Mouse (Mus musculus): ENCODE data around the gene Arhgdia. TPM values are rescaled to one million over a fixed set of nuclear protein-coding genes. Genes with fewer than 3 reads are reported as not detected.
A peak's percentile ranks its signal among the peaks of the same experiment; 100 is the strongest.

Gene Arhgdia
- polyA plus RNA-seq, 1 experiment from 2014 or later = 422 TPM

DNA sequence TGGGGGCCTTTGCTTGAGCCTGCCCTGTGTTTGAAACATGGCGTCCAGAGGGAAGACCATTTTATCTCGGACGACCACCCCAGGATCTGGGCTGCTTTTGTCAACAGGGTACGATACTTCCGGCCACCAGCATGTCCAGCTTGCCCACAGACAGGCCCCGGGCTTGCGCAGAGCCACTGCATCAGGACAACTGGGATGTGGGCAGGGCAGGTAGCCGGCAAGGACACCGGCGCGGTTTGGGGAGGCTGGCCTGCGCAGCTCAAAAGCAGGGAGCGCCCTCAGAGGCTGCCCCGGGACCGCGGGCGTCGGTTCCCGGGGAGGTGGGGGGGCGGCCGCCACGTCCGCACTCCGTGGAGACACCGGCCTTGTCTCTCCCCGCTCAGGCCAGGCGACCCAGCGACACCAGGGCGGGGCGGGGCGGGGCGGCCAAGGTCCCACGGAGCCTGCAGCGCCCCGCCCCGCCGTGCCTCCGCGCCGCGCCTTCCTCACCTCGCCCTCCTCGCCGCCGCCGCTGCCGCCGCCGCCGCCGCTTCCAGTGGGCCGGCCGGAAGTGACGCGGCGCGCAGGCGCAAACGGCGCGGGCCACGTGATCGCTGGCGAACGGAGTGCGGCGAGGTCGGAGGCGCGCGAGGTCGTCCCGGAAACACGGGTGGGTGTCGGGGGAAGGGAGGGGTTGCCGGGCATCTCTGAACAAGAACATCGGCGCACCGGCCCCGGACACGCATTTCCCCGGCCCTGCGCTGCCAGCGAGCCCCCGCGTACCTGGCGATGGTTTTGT lies 32.1 kb downstream of the Arhgdia start, which contains the start of gene Mcrip1:
Mcrip1 (minus strand) TSS at position 560 of the 778 bp plus-strand sequence.
- WGBS = 1% methylated on average over 81 of the region's 87 CpGs
- Histone ChIP-seq H3K36me3 (peaks cover 14% of the 10 kb centered on the region), H3K9me3 (replicated peaks) (no peaks in the 10 kb centered on the region), H3K4me3 (peak within 1 kb of the TSS; percentile 95), H3K9ac (peak within 1 kb of the TSS; percentile 98), H3K4me1 (replicated peaks) (peaks cover 26% of the 10 kb centered on the region), H3K27me3 (replicated peaks) (no peaks in the 10 kb centered on the region), H3K27ac (ENCODE audit: poor library complexity, severe bottlenecking) (peak within 1 kb of the TSS; percentile 97), H3K4me2 (peak within 1 kb of the TSS; percentile 91)
- ATAC-seq (ENCODE audit: insufficient number of reproducible peaks, low FRiP score) = peak; percentile 91

DNA sequence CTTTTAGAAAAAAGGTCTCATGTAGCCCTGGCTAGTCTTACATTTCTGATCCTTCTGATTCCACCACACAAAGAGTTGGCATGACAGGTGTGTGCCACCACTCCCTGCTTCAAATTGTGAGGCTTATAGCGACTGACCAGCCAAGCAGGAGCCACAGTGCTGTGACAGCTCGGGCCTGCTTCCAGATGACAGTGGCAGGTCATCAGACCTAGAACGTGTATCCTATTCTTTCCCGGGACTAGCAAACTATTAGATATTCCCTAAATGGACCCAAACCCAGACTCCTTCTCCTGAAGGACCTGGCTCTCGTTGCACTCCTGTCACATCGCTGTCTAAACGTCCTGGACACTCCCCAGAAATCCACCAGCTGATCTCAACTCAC lies 32.6 kb downstream of the Arhgdia start:
- peak overlapping the region; percentile 97 for H3K27ac ChIP-seq (ENCODE audit: poor library complexity, severe bottlenecking)
- no peaks in the 10 kb centered on the region for H3K27me3 ChIP-seq (replicated peaks)
- peaks cover 25% of the 10 kb centered on the region for H3K4me1 ChIP-seq (replicated peaks)
- peak overlapping the region; percentile 95 for H3K4me3 ChIP-seq
- H3K9me3 ChIP-seq (replicated peaks) = no peaks in the 10 kb centered on the region
- no peak for ATAC-seq (ENCODE audit: insufficient number of reproducible peaks, low FRiP score)
- H3K36me3 ChIP-seq = peaks cover 20% of the 10 kb centered on the region
- 17% methylated on average over 7 of the region's 7 CpGs for WGBS
- peak overlapping the region; percentile 91 for H3K4me2 ChIP-seq
- peak overlapping the region; percentile 98 for H3K9ac ChIP-seq

DNA sequence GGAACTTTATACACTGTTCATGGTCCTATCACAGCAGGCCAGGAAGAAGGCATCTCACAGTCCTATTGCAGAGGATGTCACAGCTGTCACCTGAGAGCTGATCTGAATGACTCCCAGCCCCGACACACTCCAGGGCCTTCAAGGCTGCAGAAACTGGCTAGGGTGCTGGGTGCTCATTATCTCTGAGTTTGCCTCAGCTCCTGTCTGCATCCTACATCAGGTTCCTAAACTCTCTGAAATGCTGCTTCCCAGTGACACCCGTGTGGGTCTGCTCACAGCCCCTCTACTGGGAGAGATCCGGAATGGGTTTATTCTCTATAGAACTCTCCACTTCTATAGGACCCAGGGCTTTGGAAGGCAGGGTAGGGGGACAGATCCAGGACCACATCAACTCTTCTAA lies 33.2 kb downstream of the Arhgdia start:
- H3K36me3 ChIP-seq = peaks cover 25% of the 10 kb centered on the region
- no peaks in the 10 kb centered on the region for H3K9me3 ChIP-seq (replicated peaks)
- peak overlapping the region; percentile 91 for H3K4me2 ChIP-seq
- WGBS = 70% methylated on average over 3 of the region's 3 CpGs
- H3K4me3 ChIP-seq = peak overlapping the region; percentile 95
- no peak overlapping the region for H3K27ac ChIP-seq (ENCODE audit: poor library complexity, severe bottlenecking)
- ATAC-seq (ENCODE audit: insufficient number of reproducible peaks, low FRiP score) = no peak
- H3K4me1 ChIP-seq (replicated peaks) = peaks cover 25% of the 10 kb centered on the region
- no peaks in the 10 kb centered on the region for H3K27me3 ChIP-seq (replicated peaks)
- H3K9ac ChIP-seq = peak overlapping the region; percentile 98

DNA sequence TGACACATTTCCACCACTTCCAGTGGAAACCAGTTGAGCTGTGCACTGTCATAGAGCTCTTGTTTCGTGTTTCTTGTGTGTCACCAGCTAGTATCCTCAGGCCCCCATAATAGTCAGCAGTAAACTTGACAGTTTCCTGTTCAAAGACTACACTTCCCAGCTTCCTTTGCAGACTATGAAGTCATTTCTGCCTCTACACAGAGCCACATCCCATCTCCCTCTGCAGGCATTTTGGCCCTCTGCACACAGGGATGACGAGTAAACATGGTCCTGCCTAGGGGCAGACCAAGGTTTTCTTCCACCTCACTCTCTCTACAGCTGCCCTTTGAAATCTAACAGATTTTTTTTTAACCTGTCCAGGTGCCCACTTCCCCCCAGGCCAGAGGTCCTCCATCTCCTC lies 34.0 kb downstream of the Arhgdia start:
- no peak overlapping the region for H3K4me3 ChIP-seq
- 63% methylated on average over 2 of the region's 2 CpGs for WGBS
- H3K4me1 ChIP-seq (replicated peaks) = peaks cover 28% of the 10 kb centered on the region
- H3K27me3 ChIP-seq (replicated peaks) = no peaks in the 10 kb centered on the region
- H3K9me3 ChIP-seq (replicated peaks) = no peaks in the 10 kb centered on the region
- H3K27ac ChIP-seq (ENCODE audit: poor library complexity, severe bottlenecking) = no peak overlapping the region
- H3K36me3 ChIP-seq = peaks cover 33% of the 10 kb centered on the region
- no peak overlapping the region for H3K9ac ChIP-seq
- H3K4me2 ChIP-seq = no peak overlapping the region
- ATAC-seq (ENCODE audit: insufficient number of reproducible peaks, low FRiP score) = no peak

DNA sequence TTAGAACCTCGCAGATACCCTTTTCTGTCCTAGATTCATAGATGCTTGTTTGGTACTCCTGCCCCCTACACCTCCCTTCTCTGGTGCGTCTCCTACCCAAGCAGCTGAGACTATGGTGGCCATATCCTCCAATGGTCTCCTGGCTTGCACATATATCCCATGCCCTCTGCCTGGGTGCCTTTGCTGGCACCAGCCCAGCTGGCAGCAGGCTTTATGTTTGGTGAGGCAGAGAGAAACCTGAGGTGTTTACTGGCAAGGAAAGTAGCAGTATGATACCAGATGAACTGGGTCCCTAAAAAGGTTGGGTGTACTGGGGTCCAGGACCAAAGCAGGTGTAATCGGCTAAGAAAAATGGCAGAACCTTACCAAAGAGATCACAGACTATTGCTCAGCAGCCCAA lies 35.5 kb downstream of the Arhgdia start:
- H3K36me3 ChIP-seq = peaks cover 40% of the 10 kb centered on the region
- H3K27ac ChIP-seq (ENCODE audit: poor library complexity, severe bottlenecking) = no peak overlapping the region
- H3K9ac ChIP-seq = no peak overlapping the region
- peaks cover 35% of the 10 kb centered on the region for H3K4me1 ChIP-seq (replicated peaks)
- WGBS = 95% methylated on average over 3 of the region's 3 CpGs
- ATAC-seq (ENCODE audit: insufficient number of reproducible peaks, low FRiP score) = no peak
- no peak overlapping the region for H3K4me2 ChIP-seq
- no peak overlapping the region for H3K4me3 ChIP-seq
- no peaks in the 10 kb centered on the region for H3K9me3 ChIP-seq (replicated peaks)
- H3K27me3 ChIP-seq (replicated peaks) = no peaks in the 10 kb centered on the region

DNA sequence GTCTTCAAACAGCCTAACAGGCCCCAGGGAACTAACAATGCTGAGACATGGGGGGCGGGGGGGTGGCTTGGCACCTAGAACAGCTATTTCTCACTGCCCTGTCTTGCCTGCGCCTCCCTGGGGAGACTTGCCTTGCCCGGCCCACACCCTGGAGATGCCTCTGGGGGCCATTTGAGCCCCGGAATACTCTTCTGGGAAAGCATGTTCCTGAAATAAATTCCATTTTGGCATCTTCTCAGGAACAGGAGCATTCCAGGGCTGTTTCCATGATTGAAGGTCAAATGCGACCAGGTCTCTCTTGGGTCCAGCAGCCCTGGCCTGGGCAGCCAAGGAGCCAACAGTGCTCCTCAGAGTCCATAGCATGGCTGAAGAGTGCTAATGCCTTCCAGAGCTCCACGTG lies 39.0 kb downstream of the Arhgdia start:
- H3K4me2 ChIP-seq = no peak overlapping the region
- H3K27ac ChIP-seq (ENCODE audit: poor library complexity, severe bottlenecking) = no peak overlapping the region
- no peak overlapping the region for H3K4me3 ChIP-seq
- peaks cover 2% of the 10 kb centered on the region for H3K27me3 ChIP-seq (replicated peaks)
- WGBS = 78% methylated on average over 6 of the region's 6 CpGs
- no peaks in the 10 kb centered on the region for H3K9me3 ChIP-seq (replicated peaks)
- H3K36me3 ChIP-seq = peaks cover 40% of the 10 kb centered on the region
- no peak overlapping the region for H3K9ac ChIP-seq
- ATAC-seq (ENCODE audit: insufficient number of reproducible peaks, low FRiP score) = no peak
- H3K4me1 ChIP-seq (replicated peaks) = peaks cover 31% of the 10 kb centered on the region

DNA sequence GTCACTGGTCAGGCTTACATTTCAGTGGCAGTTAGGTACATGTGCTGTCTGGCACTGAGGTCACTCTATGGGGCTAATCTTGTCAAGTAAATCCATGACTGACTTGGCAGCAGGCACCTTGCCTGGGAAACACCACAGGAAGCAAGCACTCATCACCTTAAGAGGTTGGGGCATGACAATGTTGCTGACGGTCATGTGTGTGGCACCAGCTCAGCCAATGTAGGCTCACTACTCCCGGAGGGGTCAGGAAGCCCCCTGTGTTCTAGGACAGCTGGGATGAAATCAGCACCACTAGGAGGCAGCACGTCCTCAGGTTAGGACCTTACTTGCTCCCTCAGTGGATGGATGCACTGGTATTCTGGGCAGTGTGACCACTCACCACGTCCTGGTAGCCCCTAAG lies 39.5 kb downstream of the Arhgdia start:
- Histone ChIP-seq H3K27me3 (replicated peaks) (peaks cover 7% of the 10 kb centered on the region), H3K4me2 (no peak overlapping the region), H3K4me3 (no peak overlapping the region), H3K4me1 (replicated peaks) (peaks cover 29% of the 10 kb centered on the region), H3K9ac (no peak overlapping the region), H3K27ac (ENCODE audit: poor library complexity, severe bottlenecking) (no peak overlapping the region), H3K9me3 (replicated peaks) (no peaks in the 10 kb centered on the region), H3K36me3 (peaks cover 40% of the 10 kb centered on the region)
- ATAC-seq (ENCODE audit: insufficient number of reproducible peaks, low FRiP score) = no peak
- WGBS = 25% methylated on average over 4 of the region's 4 CpGs

DNA sequence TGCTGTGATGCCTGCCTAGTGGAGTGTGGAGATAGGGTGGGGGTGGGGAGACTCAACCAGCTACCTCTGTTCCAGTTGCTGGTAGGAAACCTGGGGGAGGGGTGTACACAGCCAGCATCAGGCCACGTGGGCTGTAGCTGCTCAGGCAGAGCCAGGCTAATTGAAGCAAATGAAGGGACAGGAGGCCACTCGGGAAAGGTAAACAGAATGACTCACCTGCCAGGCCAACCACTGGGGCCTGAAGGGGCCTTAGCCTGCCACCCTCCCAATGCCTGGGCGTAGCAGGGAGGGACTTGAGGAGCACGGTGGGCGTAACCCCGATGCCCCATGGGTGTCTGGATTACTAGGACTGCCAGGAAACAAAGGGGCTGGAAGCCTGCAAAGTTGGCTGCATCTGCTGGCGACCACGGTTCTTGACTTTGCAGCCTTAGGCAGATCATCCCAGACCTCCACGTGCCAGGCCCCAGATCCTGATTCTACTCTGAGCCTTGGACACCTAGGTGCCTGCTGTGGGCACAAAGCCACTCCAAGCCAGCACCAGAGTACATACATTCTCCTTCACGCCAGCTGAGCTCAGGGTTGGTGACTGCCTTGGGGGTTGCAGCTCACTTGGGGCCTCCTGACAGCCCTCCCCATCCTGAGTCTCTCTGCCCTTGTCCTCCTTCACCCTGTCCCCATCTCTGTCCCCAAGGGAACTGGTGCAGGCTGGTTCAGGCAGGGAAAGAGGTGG lies 42.0 kb downstream of the Arhgdia start:
- peaks cover 27% of the 10 kb centered on the region for H3K36me3 ChIP-seq
- no peak for ATAC-seq (ENCODE audit: insufficient number of reproducible peaks, low FRiP score)
- WGBS = 34% methylated on average over 10 of the region's 10 CpGs
- no peak overlapping the region for H3K4me2 ChIP-seq
- peaks cover 35% of the 10 kb centered on the region for H3K4me1 ChIP-seq (replicated peaks)
- peaks cover 28% of the 10 kb centered on the region for H3K27me3 ChIP-seq (replicated peaks)
- H3K4me3 ChIP-seq = no peak overlapping the region
- no peak overlapping the region for H3K27ac ChIP-seq (ENCODE audit: poor library complexity, severe bottlenecking)
- no peaks in the 10 kb centered on the region for H3K9me3 ChIP-seq (replicated peaks)
- peak overlapping the region; percentile 29; the same call in 1 of the 2 replicates for H3K9ac ChIP-seq

DNA sequence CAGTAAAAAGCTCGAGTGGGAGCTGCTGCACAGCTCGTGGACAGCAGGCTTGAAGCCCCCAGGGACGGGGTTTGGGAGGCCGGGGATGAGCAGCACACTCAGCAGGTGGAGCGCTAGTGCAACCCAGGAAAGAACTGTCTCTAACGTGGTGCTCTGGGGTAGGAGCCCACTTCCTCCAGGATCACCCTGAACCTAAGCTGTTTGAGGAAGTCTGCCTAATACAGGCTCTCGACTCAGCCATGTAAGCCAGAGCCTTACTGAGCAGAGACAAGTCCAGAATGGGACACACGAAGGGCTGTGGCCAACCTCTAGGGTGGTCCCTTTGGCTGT lies 42.5 kb downstream of the Arhgdia start:
- H3K4me1 ChIP-seq (replicated peaks) = peaks cover 35% of the 10 kb centered on the region
- no peak overlapping the region for H3K4me2 ChIP-seq
- no peak overlapping the region for H3K9ac ChIP-seq
- H3K9me3 ChIP-seq (replicated peaks) = no peaks in the 10 kb centered on the region
- H3K27ac ChIP-seq (ENCODE audit: poor library complexity, severe bottlenecking) = no peak overlapping the region
- H3K27me3 ChIP-seq (replicated peaks) = peaks cover 34% of the 10 kb centered on the region
- peaks cover 22% of the 10 kb centered on the region for H3K36me3 ChIP-seq
- 48% methylated on average over 8 of the region's 8 CpGs for WGBS
- H3K4me3 ChIP-seq = no peak overlapping the region
- no peak for ATAC-seq (ENCODE audit: insufficient number of reproducible peaks, low FRiP score)

DNA sequence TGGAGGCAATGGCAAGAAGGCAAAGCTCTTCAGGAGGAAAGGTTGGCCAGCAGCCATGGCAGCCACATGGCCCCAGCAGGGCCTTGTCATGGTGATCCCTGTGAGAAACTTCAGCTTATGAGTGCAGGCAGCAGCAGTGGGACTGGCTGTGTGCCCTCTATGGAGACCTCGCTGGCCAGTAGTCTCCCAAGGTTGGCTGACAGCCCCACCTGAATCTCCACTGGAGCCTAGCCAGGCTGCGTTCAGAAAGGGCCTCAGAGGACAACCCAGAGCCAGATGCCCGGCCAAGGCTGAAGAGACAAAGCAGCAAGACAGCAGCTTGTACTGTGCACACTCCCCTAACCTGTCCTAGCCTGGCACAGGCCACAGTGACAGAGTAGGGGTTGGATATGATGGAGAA lies 42.9 kb downstream of the Arhgdia start:
- WGBS = 71% methylated on average over 3 of the region's 3 CpGs
- Histone ChIP-seq H3K4me3 (no peak overlapping the region), H3K4me2 (no peak overlapping the region), H3K36me3 (peaks cover 18% of the 10 kb centered on the region), H3K27ac (ENCODE audit: poor library complexity, severe bottlenecking) (no peak overlapping the region), H3K9me3 (replicated peaks) (no peaks in the 10 kb centered on the region), H3K4me1 (replicated peaks) (peaks cover 35% of the 10 kb centered on the region), H3K9ac (no peak overlapping the region), H3K27me3 (replicated peaks) (peaks cover 38% of the 10 kb centered on the region)
- ATAC-seq (ENCODE audit: insufficient number of reproducible peaks, low FRiP score) = no peak

DNA sequence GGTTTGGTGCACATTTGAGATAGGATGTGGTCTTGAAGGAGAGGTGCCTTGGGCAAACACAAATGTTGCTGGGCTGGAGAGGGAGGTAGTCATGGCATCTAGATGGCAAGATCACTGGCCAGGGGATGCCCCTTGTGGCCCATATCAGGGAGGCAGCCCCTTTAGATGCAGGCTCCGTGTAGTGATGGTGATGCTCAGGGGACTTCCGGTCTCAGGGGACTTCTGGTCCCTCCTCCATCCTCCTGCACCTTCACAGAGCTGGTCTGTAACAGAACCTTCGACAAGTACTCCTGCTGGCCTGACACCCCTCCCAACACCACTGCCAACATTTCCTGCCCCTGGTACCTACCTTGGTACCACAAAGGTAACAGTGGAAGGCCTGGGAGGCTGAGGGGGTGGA lies 45.6 kb downstream of the Arhgdia start:
- Histone ChIP-seq H3K27ac (ENCODE audit: poor library complexity, severe bottlenecking) (no peak overlapping the region), H3K27me3 (replicated peaks) (peaks cover 65% of the 10 kb centered on the region), H3K4me1 (replicated peaks) (peaks cover 33% of the 10 kb centered on the region), H3K36me3 (no peaks in the 10 kb centered on the region), H3K4me3 (no peak overlapping the region), H3K4me2 (no peak overlapping the region), H3K9me3 (replicated peaks) (no peaks in the 10 kb centered on the region), H3K9ac (no peak overlapping the region)
- ATAC-seq (ENCODE audit: insufficient number of reproducible peaks, low FRiP score) = no peak
- 76% methylated on average over 3 of the region's 3 CpGs for WGBS

Data from heart, embryonic 12.5 days (tissue).